Mouse (Mus musculus) midbrain, embryonic 14.5 days (tissue): Measurements from ENCODE around the gene Lrrc1. TPM values are rescaled to one million over a fixed set of nuclear protein-coding genes. Genes with fewer than 3 reads are reported as not detected.

Source experiments
- ATAC-seq: fragments of 200-750 bp; cut with Nextera tagmentation; 2 replicates; pipeline ENCODE4 v1.8.0; 2017; ENCODE audit warnings: moderate number of reproducible peaks, moderate library complexity; ENCODE audit not compliant: low FRiP score, low TSS enrichment
- DNase-seq: peaks from one replicate; pipeline ENCODE4 v3.0.0-alpha.2; 2015
- H3K27ac ChIP-seq: fragments of 300-500 bp; sonication (generic); replicated peaks from 2 replicates; pipeline ENCODE4 v1.5.1; 2014; ENCODE audit warnings: mild to moderate bottlenecking, low read depth, low read length, moderate library complexity
- H3K27me3 ChIP-seq: fragments of 300-500 bp; sonication (generic); 2 replicates; pipeline ENCODE4 v1.6.1; 2014; ENCODE audit warnings: low read length, control low read depth, mixed read lengths; ENCODE audit not compliant: control insufficient read depth, insufficient read depth
- H3K36me3 ChIP-seq: fragments of 300-500 bp; sonication (generic); 2 replicates; pipeline ENCODE4 v1.6.1; 2014; ENCODE audit warnings: low read length, control low read depth; ENCODE audit not compliant: control insufficient read depth, insufficient read depth
- H3K4me1 ChIP-seq: fragments of 300-500 bp; sonication (generic); 2 replicates; pipeline ENCODE4 v1.6.1; 2014; ENCODE audit warnings: mild to moderate bottlenecking, antibody characterized with exemption, low read length, control low read depth; ENCODE audit not compliant: control insufficient read depth, insufficient read depth
- H3K4me2 ChIP-seq: fragments of 300-500 bp; sonication (generic); 2 replicates; pipeline ENCODE4 v1.6.1; 2014; ENCODE audit warnings: mild to moderate bottlenecking, low read length, moderate library complexity
- H3K4me3 ChIP-seq: fragments of 300-500 bp; sonication (generic); replicated peaks from 2 replicates; pipeline ENCODE4 v1.5.1; 2014; ENCODE audit warnings: low read depth, low read length
- H3K9ac ChIP-seq: fragments of 300-500 bp; sonication (generic); replicated peaks from 2 replicates; pipeline ENCODE4 v1.6.1; 2014; ENCODE audit warnings: mild to moderate bottlenecking, low read length, moderate library complexity
- H3K9me3 ChIP-seq: fragments of 300-500 bp; sonication (generic); 2 replicates; pipeline ENCODE4 v1.6.1; 2016; ENCODE audit warnings: low read length, control low read depth, mixed read lengths; ENCODE audit not compliant: control insufficient read depth
- WGBS: fragments of 180-500 bp; shearing (Covaris S2); extraction: QIAGEN DNeasy Blood & Tissue Kit; methylation state at CpG from one replicate; pipeline ENCODE4 v1.1.7; 2014; 5-methylcytosine and 5-hydroxymethylcytosine counted together
- polyA plus RNA-seq: library from polyadenylated mRNA; unstranded; fragments of >200 nt; fragmentation: Nextera tagmentation; extraction: Ambion mirVana; gene quantifications from 2 replicates; pipeline ENCODE4 v1.2.1, GENCODE M21; 2014

The Lrrc1 gene
- polyA plus RNA-seq, 1 experiment from 2014 or later, result 5.1 TPM

DNA sequence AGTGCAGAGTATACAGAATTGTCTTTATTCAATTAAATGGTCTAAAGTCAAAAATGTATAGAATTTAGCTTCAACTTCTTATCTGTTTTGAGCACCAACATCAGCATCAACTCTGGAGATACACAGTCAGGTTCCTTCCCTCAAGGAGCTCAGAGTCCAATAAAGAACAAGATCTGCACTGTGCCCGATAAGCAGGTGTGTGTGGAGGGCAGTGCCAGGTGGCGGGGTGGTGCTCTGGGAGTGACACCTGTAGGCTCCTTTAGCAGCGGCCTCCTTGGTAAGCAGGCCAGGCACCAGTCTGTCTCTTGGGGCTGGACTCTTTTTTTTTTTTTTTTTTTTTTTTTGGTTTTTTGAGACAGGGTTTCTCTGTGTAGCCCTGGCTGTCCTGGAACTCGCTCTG is 20.9 kb downstream of the Lrrc1 start:
- H3K9me3 ChIP-seq, result no peaks in the 10 kb centered on the region
- no peak overlapping the region for H3K9ac ChIP-seq
- H3K4me1 ChIP-seq, result no peaks in the 10 kb centered on the region
- no peaks in the 10 kb centered on the region for H3K27me3 ChIP-seq
- no peak overlapping the region for H3K4me2 ChIP-seq
- no peak overlapping the region for H3K4me3 ChIP-seq
- 91% methylated on average over 4 of the region's 4 CpGs for WGBS
- ATAC-seq, result no peak
- H3K36me3 ChIP-seq, result no peaks in the 10 kb centered on the region
- no peak overlapping the region for H3K27ac ChIP-seq
- DNase-seq, result no peak

- H3K27ac ChIP-seq, result no peak overlapping the region
- H3K27me3 ChIP-seq, result no peaks in the 10 kb centered on the region
- H3K36me3 ChIP-seq, result no peaks in the 10 kb centered on the region
- 96% methylated on average over 3 of the region's 3 CpGs for WGBS
- no peak overlapping the region for H3K9ac ChIP-seq
- no peak overlapping the region for H3K4me3 ChIP-seq
- ATAC-seq (no peak), DNase-seq (no peak)
- H3K4me2 ChIP-seq, result no peak overlapping the region
- no peaks in the 10 kb centered on the region for H3K4me1 ChIP-seq
- no peaks in the 10 kb centered on the region for H3K9me3 ChIP-seq
Observed at GRCm38 (mm10) chr9:77522476-77522875, 22.2 kb downstream of the Lrrc1 start.

DNA sequence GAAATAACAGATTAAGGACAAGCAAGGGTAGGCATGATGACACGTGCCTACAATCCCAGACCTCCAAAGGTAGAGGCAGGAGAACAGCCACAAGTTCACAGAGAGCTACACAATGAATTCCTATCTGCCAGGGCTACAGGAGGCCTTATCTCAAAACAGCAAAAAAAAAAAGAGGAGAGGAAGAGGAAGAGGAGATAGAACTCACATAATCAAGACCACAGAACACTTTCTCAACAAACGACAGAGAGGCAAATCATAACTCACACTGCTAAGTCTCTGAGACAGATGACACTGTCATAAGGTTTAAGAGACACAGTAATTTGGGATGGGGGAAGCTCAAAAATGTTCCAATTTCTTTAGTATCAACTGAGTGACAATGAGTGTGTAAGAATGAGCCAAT is 25.5 kb downstream of the Lrrc1 start:
- H3K4me3 ChIP-seq, result no peak overlapping the region
- no peaks in the 10 kb centered on the region for H3K27me3 ChIP-seq
- 93% methylated on average over 2 of the region's 2 CpGs for WGBS
- ATAC-seq (no peak), DNase-seq (no peak)
- no peak overlapping the region for H3K4me2 ChIP-seq
- H3K27ac ChIP-seq, result no peak overlapping the region
- no peaks in the 10 kb centered on the region for H3K4me1 ChIP-seq
- H3K9ac ChIP-seq, result no peak overlapping the region
- no peaks in the 10 kb centered on the region for H3K9me3 ChIP-seq
- no peaks in the 10 kb centered on the region for H3K36me3 ChIP-seq

- DNase-seq (no peak), ATAC-seq (no peak)
- no peak overlapping the region for H3K27ac ChIP-seq
- H3K36me3 ChIP-seq, result no peaks in the 10 kb centered on the region
- H3K9ac ChIP-seq, result no peak overlapping the region
- no peak overlapping the region for H3K4me3 ChIP-seq
- no peaks in the 10 kb centered on the region for H3K27me3 ChIP-seq
- H3K4me1 ChIP-seq, result no peaks in the 10 kb centered on the region
- WGBS, result 94% methylated on average over 7 of the region's 7 CpGs
- H3K4me2 ChIP-seq, result no peak overlapping the region
- no peaks in the 10 kb centered on the region for H3K9me3 ChIP-seq
Observed at GRCm38 (mm10) chr9:77516782-77517364, 27.8 kb downstream of the Lrrc1 start.

DNA sequence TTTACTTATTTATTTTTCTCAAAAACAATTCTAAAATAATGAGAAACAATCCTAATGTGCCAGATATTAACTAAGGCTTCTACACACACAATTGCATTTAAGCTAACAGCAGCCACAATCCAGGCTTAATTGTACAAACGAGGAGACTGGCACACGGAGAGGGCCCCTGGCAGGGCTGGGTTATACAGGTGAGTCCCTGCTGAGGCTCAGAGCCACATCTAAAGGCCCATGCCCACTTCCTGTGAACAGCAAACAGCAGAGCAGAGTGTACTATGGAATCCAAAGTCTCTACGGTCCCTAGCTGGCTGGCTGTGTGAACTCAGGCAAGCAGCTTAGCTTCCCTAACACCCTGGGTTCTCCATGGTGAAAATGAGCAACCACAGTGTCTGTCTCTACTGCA is 30.8 kb downstream of the Lrrc1 start:
- Histone ChIP-seq H3K9me3 (no peaks in the 10 kb centered on the region), H3K36me3 (no peaks in the 10 kb centered on the region), H3K27ac (no peak overlapping the region), H3K9ac (no peak overlapping the region), H3K4me3 (no peak overlapping the region), H3K4me1 (no peaks in the 10 kb centered on the region), H3K4me2 (no peak overlapping the region), H3K27me3 (no peaks in the 10 kb centered on the region)
- ATAC-seq (no peak), DNase-seq (no peak)
- 74% methylated on average over 3 of the region's 3 CpGs for WGBS

GRCm38 (mm10) chr9:77512220-77512619 is 32.5 kb downstream of the Lrrc1 start:
- H3K9me3 ChIP-seq, result no peaks in the 10 kb centered on the region
- H3K4me1 ChIP-seq, result no peaks in the 10 kb centered on the region
- no peak overlapping the region for H3K27ac ChIP-seq
- no peak overlapping the region for H3K9ac ChIP-seq
- no peaks in the 10 kb centered on the region for H3K36me3 ChIP-seq
- H3K27me3 ChIP-seq, result no peaks in the 10 kb centered on the region
- no peak overlapping the region for H3K4me3 ChIP-seq
- 51% methylated on average over 6 of the region's 6 CpGs for WGBS
- ATAC-seq (no peak), DNase-seq (peak; percentile 33)
- no peak overlapping the region for H3K4me2 ChIP-seq

DNA sequence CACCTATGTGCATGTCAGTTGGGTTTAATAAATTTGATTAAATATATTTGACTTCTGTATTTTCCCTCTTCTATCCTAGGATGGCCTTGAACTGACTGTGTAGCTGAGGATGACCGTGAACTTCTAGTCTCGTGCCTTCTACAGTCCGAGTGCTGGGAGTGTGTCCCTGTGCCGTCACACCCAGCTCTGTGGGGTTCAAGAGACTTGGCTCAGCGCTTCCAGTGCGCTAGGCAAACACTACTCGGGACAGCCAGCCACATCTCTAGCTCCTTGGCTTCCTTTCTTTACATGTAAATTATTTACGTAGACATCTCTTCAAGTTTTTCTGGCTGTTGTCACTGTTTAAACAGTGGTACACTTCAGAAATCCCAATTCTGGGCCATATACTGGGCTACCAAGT is 34.1 kb downstream of the Lrrc1 start:
- no peak overlapping the region for H3K9ac ChIP-seq
- no peaks in the 10 kb centered on the region for H3K4me1 ChIP-seq
- H3K4me2 ChIP-seq, result no peak overlapping the region
- no peaks in the 10 kb centered on the region for H3K9me3 ChIP-seq
- no peaks in the 10 kb centered on the region for H3K27me3 ChIP-seq
- ATAC-seq (no peak), DNase-seq (no peak)
- WGBS, result 84% methylated on average over 8 of the region's 8 CpGs
- no peak overlapping the region for H3K4me3 ChIP-seq
- no peak overlapping the region for H3K27ac ChIP-seq
- no peaks in the 10 kb centered on the region for H3K36me3 ChIP-seq

DNA sequence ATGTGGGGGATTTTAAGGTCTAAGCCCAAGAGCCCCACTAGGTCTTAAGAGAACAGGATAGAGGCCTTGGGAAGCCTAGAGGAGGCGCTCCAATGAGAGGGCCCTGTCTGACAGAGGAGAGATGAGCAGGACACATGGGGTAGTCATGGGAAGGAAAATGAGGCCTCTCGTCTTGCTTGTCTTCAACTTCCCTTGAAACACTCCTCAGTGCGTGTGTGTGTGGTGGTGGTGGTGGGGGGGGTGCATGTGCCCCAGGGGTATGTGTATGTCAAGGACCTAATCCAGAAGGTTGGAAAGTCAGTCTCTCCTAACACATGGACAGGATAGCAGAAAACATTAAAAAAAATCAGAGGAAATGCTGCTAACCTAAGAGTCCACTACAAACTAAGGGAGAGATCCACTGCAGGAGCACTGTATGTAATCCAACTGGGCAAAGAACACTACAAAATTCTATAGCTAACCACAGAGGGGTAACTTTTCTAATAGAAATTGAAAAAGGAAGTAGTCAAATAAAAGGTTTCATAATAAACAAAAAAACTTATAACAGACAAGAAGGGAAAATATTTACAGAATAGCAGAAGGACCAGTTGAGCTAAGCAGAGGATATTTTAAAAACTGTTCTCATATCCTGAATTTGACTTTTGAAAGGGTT is 36.8 kb downstream of the Lrrc1 start:
- ATAC-seq (no peak), DNase-seq (no peak)
- H3K36me3 ChIP-seq, result no peaks in the 10 kb centered on the region
- peaks cover 3% of the 10 kb centered on the region; the same call in 1 of the 2 replicates for H3K27me3 ChIP-seq
- peaks cover 7% of the 10 kb centered on the region for H3K4me1 ChIP-seq
- H3K4me3 ChIP-seq, result no peak overlapping the region
- no peaks in the 10 kb centered on the region for H3K9me3 ChIP-seq
- 90% methylated on average over 3 of the region's 3 CpGs for WGBS
- no peak overlapping the region for H3K9ac ChIP-seq
- no peak overlapping the region for H3K27ac ChIP-seq
- no peak overlapping the region for H3K4me2 ChIP-seq
